Mouse (Mus musculus) common myeloid progenitor, adult 5-6 weeks (primary cell): ENCODE measurements around the gene Tnik. TPM values are rescaled to one million over a fixed set of nuclear protein-coding genes. Genes with fewer than 3 reads are reported as not detected.

ENCODE experiments used
- ATAC-seq: replicated peaks from 2 replicates; pipeline ENCODE4 v1.8.0; 2016; ENCODE audit warnings: low read depth, mild to moderate bottlenecking, moderate TSS enrichment, inconsistent platforms; ENCODE audit not compliant: poor library complexity, severe bottlenecking
- total RNA-seq: library from RNA; stranded (forward); fragments of 200-1000, 187-1606 nt; gene quantifications from 2 replicates; pipeline ENCODE4 v1.2.3, GENCODE M21; 2017

Gene Tnik
- total RNA-seq, result 31.4 and 36.4 TPM in 2 replicates

GRCm38 (mm10) chr3:28263002-28263947 lies at the start of gene Tnik:
Gene Tnik (plus strand): TSS chr3:28263214.
- ATAC-seq, result peak; percentile 73

GRCm38 (mm10) chr3:28214886-28215311 lies 48.1 kb upstream of the Tnik start:
- no peak for ATAC-seq

GRCm38 (mm10) chr3:28217001-28217400 lies 46.0 kb upstream of the Tnik start:
- no peak for ATAC-seq

- no peak for ATAC-seq
These were observed 43.5 kb upstream of the Tnik start for GRCm38 (mm10) chr3:28219533-28219932.

GRCm38 (mm10) chr3:28219964-28220363 lies 43.0 kb upstream of the Tnik start:
- no peak for ATAC-seq

GRCm38 (mm10) chr3:28224437-28225356 lies 38.3 kb upstream of the Tnik start:
- ATAC-seq, result no peak

GRCm38 (mm10) chr3:28225357-28225905 lies 37.6 kb upstream of the Tnik start:
- no peak for ATAC-seq

- ATAC-seq, result no peak
These were observed 36.8 kb upstream of the Tnik start for GRCm38 (mm10) chr3:28226181-28226580.

GRCm38 (mm10) chr3:28228930-28229329 lies 34.1 kb upstream of the Tnik start:
- ATAC-seq, result no peak

GRCm38 (mm10) chr3:28229503-28229902 lies 33.5 kb upstream of the Tnik start:
- peak; percentile 77; the same call in 1 of the 2 replicates for ATAC-seq

GRCm38 (mm10) chr3:28232885-28233284 lies 30.1 kb upstream of the Tnik start:
- ATAC-seq, result no peak

GRCm38 (mm10) chr3:28234179-28234578 lies 28.8 kb upstream of the Tnik start:
- ATAC-seq, result no peak

- no peak for ATAC-seq
These were observed 26.3 kb upstream of the Tnik start for GRCm38 (mm10) chr3:28236689-28237088.

GRCm38 (mm10) chr3:28238136-28238535 lies 24.9 kb upstream of the Tnik start:
- no peak for ATAC-seq

GRCm38 (mm10) chr3:28242561-28242960 lies 20.5 kb upstream of the Tnik start:
- no peak for ATAC-seq

GRCm38 (mm10) chr3:28244244-28244890 lies 18.6 kb upstream of the Tnik start:
- peak; percentile 99 for ATAC-seq

- no peak for ATAC-seq
These were observed 14.6 kb upstream of the Tnik start for GRCm38 (mm10) chr3:28248255-28248957.

GRCm38 (mm10) chr3:28255711-28256110 lies 7.3 kb upstream of the Tnik start:
- no peak for ATAC-seq

GRCm38 (mm10) chr3:28262371-28263001 lies 528 bp upstream of the Tnik start:
- ATAC-seq, result peak; percentile 64
